Mouse (Mus musculus) lung, postnatal 36 days (tissue): ENCODE measurements around the gene Slc16a2.
"Not testable (repeated sequence)": the region's sequence is repeated elsewhere in the genome, so short reads cannot be mapped to it uniquely, and the experiment has no call there.

ENCODE experiments used
- DNase-seq: peaks from one replicate; pipeline ENCODE4 v3.0.0; 2022; ENCODE audit warnings: mixed read lengths

Slc16a2 gene

GRCm38 (mm10) chrX:103733091-103733490 lies 88.7 kb downstream of the Slc16a2 start:
- no peak for DNase-seq

- DNase-seq = no peak
Observed at GRCm38 (mm10) chrX:103732033-103732703, 89.6 kb downstream of the Slc16a2 start.

- no peak for DNase-seq
Observed at GRCm38 (mm10) chrX:103722437-103722836, 99.3 kb downstream of the Slc16a2 start.

DNA sequence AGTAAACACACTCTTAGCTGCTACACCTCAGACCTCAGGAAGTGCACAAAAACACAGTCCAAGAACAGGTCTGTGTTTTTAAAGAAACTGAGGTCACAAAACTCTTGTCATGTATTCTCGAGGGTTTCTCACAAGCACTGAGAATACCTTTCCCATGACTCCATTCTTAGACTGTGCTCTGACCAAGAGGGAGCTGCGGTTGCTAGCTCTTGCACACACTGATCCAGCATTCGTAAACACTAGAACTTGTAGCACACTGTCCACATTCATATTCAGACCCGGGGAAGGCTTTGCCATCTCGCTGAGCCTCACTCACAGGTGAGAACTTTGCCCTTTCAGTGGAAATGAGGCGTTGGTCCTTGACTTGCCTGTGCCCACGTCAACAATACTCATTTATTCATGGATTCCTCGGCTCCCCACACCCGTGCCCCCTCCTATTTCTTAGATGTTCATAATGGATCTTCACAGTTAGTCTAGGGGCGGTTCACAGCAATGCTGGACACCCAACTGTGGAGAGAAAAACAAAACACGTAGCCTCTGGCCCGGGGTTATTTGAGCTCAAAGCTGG lies 102.1 kb downstream of the Slc16a2 start:
- no peak for DNase-seq

- DNase-seq = peak; percentile 50
Observed at GRCm38 (mm10) chrX:103712922-103713321, 108.9 kb downstream of the Slc16a2 start.

DNA sequence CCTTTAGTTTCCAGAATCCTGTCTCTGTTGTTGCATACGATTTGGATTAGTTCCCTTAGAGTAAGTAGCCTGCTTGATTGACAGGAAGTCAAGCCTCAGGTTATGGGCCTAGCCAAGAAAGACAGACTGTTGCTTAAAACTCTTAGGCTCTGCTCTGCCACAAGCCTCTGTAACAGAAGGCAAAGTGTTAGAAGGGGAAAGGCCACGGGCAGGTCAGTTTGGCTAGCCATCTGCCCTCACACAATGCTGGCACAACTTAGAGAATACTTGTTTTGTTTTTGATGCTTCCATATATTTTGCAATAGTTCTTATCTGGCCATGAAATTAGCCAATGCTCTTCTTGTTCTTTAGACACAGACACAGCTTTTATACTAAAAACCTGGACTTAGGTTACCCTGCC lies 112.1 kb downstream of the Slc16a2 start:
- no peak for DNase-seq

DNA sequence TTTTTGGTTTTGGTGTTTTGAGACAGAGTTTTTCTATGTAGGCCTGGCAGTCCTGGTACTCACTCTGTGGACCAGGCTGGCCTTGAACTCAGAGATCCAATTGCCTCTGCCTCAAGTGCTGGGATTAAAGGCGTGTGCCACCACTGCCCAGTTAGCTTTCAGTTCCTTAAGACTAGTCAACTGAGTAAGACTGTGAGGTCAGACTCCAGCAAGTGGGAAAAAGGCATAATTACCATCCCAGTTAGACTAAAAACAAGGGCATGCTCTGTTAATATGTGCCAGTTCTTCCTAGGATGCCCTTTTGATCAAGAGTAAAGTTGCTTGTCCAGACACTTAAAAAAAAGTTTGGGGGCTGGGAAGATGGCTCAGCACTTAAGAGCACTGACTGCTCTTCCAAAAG lies 113.2 kb downstream of the Slc16a2 start:
- DNase-seq = no peak

- DNase-seq = no peak
Observed at GRCm38 (mm10) chrX:103704611-103705010, 117.2 kb downstream of the Slc16a2 start.

DNA sequence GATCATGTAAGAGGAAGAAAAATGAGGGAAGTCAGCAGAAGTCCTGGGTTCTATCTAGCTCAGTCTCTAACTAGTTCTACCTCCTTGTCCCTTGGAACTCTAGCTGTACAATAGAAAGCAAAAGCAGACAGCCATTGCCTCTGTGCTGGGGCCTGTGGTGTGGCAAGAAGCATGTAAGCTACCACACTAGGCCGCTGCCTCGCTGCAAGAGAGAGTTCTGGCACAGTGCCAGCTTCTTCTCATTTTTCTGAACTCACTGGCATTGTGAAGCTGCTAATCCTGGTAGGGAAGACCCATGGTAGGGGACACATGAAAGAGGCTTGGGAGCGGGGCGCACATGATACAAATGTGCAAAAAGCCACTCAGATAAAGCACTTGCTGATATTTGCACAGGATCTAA lies 117.8 kb downstream of the Slc16a2 start:
- DNase-seq = peak; percentile 37

DNA sequence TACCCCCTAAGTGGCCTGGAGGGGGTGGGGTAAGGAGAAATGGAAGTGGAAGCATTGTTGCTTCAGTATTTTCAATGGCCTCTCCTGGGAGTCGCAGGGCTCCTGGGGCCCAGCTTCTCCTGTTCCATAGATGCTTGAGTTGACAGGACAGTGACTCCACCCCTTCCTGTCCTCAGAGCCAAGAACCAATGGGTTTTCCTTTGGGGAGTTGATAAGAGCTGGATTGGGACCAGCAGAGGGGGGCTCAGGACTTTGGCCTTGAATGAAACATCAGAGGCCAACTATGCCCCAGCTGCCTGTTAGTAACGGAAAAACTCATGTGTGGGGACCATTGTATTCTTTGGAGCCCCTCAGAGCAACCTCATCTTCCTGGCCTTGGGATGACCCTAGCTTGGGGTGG lies 124.0 kb downstream of the Slc16a2 start:
- peak; percentile 14 for DNase-seq

GRCm38 (mm10) chrX:103696081-103696519 lies 125.7 kb downstream of the Slc16a2 start:
- DNase-seq = no peak

DNA sequence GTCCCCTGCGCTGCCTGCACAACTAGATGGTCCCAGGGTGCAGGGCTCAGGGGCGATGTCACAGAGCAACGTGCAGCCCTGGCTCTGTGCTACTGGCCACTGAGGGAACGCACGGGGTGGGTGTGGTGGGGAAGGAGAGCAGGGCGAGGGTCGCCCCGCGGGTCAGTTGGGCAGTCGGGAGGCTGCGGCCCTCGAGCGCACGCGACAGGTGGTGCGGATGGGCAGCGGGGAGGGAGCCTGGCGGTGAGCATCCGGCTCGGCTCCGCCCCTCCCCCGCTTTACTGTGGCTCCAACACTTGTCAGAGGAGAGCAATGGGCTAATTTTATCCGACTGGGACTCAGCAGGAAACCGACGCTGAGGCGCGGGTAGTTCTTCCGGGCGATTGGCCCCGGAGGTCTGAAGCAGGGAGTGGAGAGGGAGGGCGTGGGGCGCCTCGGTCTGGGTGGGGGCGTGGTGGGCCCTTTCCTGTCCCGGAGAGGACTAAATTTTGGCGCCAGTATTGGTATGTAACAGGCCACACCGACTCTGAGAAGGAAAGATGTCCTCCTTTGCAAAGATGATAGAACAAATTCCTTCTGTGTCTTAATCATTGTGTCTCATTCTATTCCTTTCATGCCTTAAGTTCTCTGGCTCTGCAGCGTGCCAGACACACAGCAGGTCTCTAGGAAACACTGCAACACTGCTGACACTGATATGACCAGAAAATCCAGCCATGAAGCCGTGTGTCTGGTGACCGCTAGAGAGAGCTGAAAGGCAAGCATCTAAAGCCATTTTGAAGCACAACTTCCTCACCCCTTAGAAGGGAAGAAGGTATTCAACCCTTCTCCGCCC lies 126.4 kb downstream of the Slc16a2 start:
- peak; percentile 67 for DNase-seq

- DNase-seq = no peak
Observed at GRCm38 (mm10) chrX:103694787-103695164, 127.0 kb downstream of the Slc16a2 start.

GRCm38 (mm10) chrX:103694381-103694780 lies 127.4 kb downstream of the Slc16a2 start:
- DNase-seq = no peak

DNA sequence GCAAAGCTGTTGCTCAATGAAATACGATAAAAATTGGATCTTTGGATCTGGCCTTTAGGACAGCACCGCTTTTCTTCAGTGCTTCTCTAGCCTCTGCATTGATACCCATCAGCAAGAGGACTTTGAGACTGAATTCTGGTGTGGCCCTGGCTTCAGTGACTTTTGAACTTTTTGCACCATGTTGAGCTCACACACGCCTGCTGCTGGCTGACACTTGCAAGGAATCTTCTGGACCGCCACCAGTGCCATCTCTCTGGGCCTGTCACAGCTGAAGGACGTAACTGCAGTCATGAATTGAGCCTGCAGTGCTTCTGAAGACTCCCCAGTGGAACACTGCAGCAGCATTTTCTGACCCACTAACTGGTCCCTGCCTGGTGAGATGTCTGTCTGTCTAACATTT lies 128.9 kb downstream of the Slc16a2 start:
- no peak for DNase-seq

- no peak for DNase-seq
Observed at GRCm38 (mm10) chrX:103688551-103688950, 133.2 kb downstream of the Slc16a2 start.

DNA sequence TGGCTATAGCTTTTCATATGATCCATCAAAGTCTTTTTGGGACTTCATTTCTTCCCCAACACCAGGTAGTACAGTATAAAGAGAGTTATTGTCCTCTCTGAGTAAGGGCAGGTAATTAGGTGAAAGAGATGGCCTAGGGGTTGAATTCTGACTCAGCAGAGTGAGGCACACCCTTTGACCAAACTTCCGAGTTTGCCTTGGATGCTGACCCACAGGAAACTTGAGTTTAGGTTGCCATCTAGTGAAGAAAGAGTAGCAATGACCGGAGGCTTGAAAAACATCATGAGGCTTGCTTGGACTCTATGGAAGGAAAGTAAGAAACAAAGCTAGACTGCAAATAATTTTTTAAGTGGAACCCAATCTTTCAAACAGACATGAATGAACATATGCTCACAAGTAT lies 147.1 kb downstream of the Slc16a2 start:
- DNase-seq = peak; percentile 36

DNA sequence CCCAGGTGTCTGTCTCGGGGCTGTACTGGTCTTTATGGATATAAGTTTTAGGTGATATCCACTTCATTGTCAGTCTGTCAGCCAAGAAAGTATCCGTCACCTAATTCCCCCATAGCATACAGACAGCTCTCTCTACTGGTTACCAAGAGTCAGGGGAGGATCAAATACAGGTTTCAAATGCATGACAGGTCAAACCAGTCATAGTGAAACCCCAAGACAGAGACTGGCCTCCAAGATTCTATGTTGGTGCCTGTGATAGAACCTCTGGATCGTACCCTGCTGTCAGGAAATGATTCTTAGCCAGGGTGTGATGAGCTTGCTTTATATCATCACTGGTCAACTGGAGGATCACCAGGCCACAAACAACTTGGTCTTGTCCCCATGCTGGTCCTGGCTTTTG lies 148.0 kb downstream of the Slc16a2 start:
- DNase-seq = no peak

GRCm38 (mm10) chrX:103670245-103670644 lies 151.5 kb downstream of the Slc16a2 start:
- no peak for DNase-seq

DNA sequence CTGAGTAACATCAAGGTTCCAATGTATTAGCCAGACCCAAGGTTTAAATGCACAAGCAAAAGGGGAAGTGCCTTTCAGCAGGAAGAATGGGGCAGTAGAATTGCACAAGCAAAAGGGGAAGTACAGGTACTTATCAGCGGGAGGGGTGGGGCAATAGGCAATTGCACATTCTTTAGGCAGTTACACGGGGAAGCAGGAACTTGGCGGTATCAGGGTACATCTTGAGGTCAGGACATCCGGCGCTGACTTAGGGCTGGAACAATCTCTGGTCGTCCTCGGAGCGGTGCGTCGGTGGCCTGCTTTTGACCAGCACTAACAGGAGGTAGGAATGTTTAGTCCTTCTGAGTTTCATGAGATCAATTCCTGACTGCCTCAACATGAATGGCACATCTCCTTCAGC lies 157.3 kb downstream of the Slc16a2 start:
- DNase-seq = not testable (repeated sequence)

- no peak for DNase-seq
Observed at GRCm38 (mm10) chrX:103658985-103659384, 162.8 kb downstream of the Slc16a2 start.

DNA sequence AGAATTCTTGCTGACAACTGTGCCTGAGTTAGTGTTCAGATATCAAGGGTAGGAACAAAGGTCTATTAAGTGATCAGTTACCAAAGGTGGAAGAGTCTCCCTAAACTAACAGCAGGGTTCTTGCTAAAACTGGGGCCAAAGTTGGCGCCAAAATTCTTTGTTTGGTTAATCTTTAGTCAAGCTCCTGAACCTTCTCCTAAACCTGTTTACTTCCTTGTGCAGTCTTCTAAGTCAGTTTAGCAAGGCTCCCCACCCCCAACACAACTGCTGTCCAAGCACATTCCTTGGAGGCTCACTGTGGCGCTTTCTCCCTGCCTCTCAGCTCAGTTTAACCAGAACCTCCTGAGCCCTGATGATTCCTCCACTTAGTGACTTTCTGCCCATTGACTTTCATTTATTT lies 168.8 kb downstream of the Slc16a2 start:
- peak; percentile 18 for DNase-seq

- DNase-seq = no peak
Observed at GRCm38 (mm10) chrX:103652048-103652447, 169.7 kb downstream of the Slc16a2 start.
